Mouse (Mus musculus) retina, embryonic 14.5 days (tissue): Measurements from ENCODE around the gene Angptl2.
"Not testable (repeated sequence)": the region's sequence is repeated elsewhere in the genome, so short reads cannot be mapped to it uniquely, and the experiment has no call there.

Experiments used
- DNase-seq: peaks from one replicate; pipeline ENCODE4 v3.0.0-alpha.2; 2015; ENCODE audit warnings: low spot score

Gene Angptl2

GRCm38 (mm10) chr2:33200368-33201068, 15.4 kb upstream of the Angptl2 start:
- no peak for DNase-seq

GRCm38 (mm10) chr2:33203284-33203683, 12.6 kb upstream of the Angptl2 start:
- no peak for DNase-seq

- no peak for DNase-seq
These were observed 10.9 kb upstream of the Angptl2 start for GRCm38 (mm10) chr2:33204980-33205379.

- DNase-seq, result no peak
These were observed 9.8 kb upstream of the Angptl2 start for GRCm38 (mm10) chr2:33205939-33206525.

- no peak for DNase-seq
These were observed 8.8 kb upstream of the Angptl2 start for GRCm38 (mm10) chr2:33207069-33207468.

GRCm38 (mm10) chr2:33208134-33208533, 7.7 kb upstream of the Angptl2 start:
- no peak for DNase-seq

- DNase-seq, result no peak
These were observed 5.0 kb upstream of the Angptl2 start for GRCm38 (mm10) chr2:33210841-33211240.

- DNase-seq, result not testable (repeated sequence)
These were observed 4.6 kb upstream of the Angptl2 start for GRCm38 (mm10) chr2:33211263-33211662.

- DNase-seq, result no peak
These were observed 631 bp upstream of the Angptl2 start for GRCm38 (mm10) chr2:33215177-33215699.

- no peak for DNase-seq
These were observed 966 bp downstream of the Angptl2 start for GRCm38 (mm10) chr2:33216645-33217424.

- no peak for DNase-seq
These were observed 1.5 kb downstream of the Angptl2 start for GRCm38 (mm10) chr2:33217425-33217794.

- DNase-seq, result peak; percentile 72
These were observed 3.2 kb downstream of the Angptl2 start for GRCm38 (mm10) chr2:33218903-33219625.

GRCm38 (mm10) chr2:33219637-33220036, 3.8 kb downstream of the Angptl2 start:
- no peak for DNase-seq

GRCm38 (mm10) chr2:33220246-33220645, 4.4 kb downstream of the Angptl2 start:
- no peak for DNase-seq

GRCm38 (mm10) chr2:33220674-33221338, 4.9 kb downstream of the Angptl2 start:
- DNase-seq, result no peak

- DNase-seq, result no peak
These were observed 5.6 kb downstream of the Angptl2 start for GRCm38 (mm10) chr2:33221339-33221900.

GRCm38 (mm10) chr2:33222480-33222879, 6.6 kb downstream of the Angptl2 start:
- no peak for DNase-seq

- no peak for DNase-seq
These were observed 7.9 kb downstream of the Angptl2 start for GRCm38 (mm10) chr2:33223656-33224358.

GRCm38 (mm10) chr2:33225921-33226320, 10.1 kb downstream of the Angptl2 start:
- no peak for DNase-seq

GRCm38 (mm10) chr2:33228077-33228476, 12.2 kb downstream of the Angptl2 start:
- no peak for DNase-seq

- no peak for DNase-seq
These were observed 12.7 kb downstream of the Angptl2 start for GRCm38 (mm10) chr2:33228551-33228950.
